ENCODE assay signal across 8 mouse cellular contexts in genomic region chr9:108450292-108451169, GRCm38 (mm10). TPM values are rescaled to one million over a fixed set of nuclear protein-coding genes. Genes with fewer than 3 reads are reported as not detected.
DNase-seq lines count a peak whose midpoint lies in the region; ATAC-seq and TF ChIP-seq lines count a peak whose summit lies in the region.

No protein-coding gene starts in this region.

- H3K9ac ChIP-seq in heart, embryonic 12.5 days: peak overlapping the region; percentile 84
- peak overlapping the region; percentile 79 for H3K9ac ChIP-seq in stomach, embryonic 16.5 days (ENCODE audit: low read length)

- no peaks in the 10 kb centered on the region for H3K9me3 ChIP-seq in heart, embryonic 12.5 days (replicated peaks)
- no peaks in the 10 kb centered on the region for H3K9me3 ChIP-seq in midbrain, embryonic 10.5 days (replicated peaks)
- H3K9me3 ChIP-seq in stomach, embryonic 16.5 days (replicated peaks; ENCODE audit: control insufficient read depth, low read length): no peaks in the 10 kb centered on the region

- peaks cover 19% of the 10 kb centered on the region for H3K36me3 ChIP-seq in heart, embryonic 12.5 days
- peaks cover 17% of the 10 kb centered on the region for H3K36me3 ChIP-seq in midbrain, embryonic 10.5 days
- H3K36me3 ChIP-seq in stomach, embryonic 16.5 days (ENCODE audit: control insufficient read depth, insufficient read depth, low read length): no peaks in the 10 kb centered on the region

- peak; percentile 75 for ATAC-seq in heart, embryonic 12.5 days (ENCODE audit: insufficient number of reproducible peaks, low FRiP score)
- ATAC-seq in stomach, embryonic 16.5 days (ENCODE audit: insufficient read depth, low FRiP score): peak; percentile 34

- H3K27me3 ChIP-seq in heart, embryonic 12.5 days (replicated peaks): no peaks in the 10 kb centered on the region
- H3K27me3 ChIP-seq in midbrain, embryonic 10.5 days (ENCODE audit: low read depth, poor library complexity, severe bottlenecking): peaks cover 10% of the 10 kb centered on the region
- no peaks in the 10 kb centered on the region for H3K27me3 ChIP-seq in stomach, embryonic 16.5 days (ENCODE audit: control insufficient read depth, insufficient read depth, low read length)

- intact Hi-C loops in left cerebral cortex, adult 2 months (cut with DNase I): no loop called here

- peak; percentile 63 for DNase-seq in adrenal gland, postnatal 14 days
- no peak for DNase-seq in adrenal gland, postnatal 4 days (ENCODE audit: low spot score in 2 of 2)
- DNase-seq in brain, adult 2 months (ENCODE audit: low read depth, low spot score): peak; percentile 65
- DNase-seq in left cerebral cortex, adult 2 months (ENCODE audit: extremely low spot score in 1 of 2, low spot score in 2 of 2): peak in 1 of 2 experiments; percentile 68
- peak; percentile 19 for DNase-seq in midbrain, embryonic 10.5 days (ENCODE audit: low spot score)
- no peak for DNase-seq in spleen, postnatal 4 days (ENCODE audit: low spot score in 2 of 2)

- H3K4me2 ChIP-seq in heart, embryonic 12.5 days: peak overlapping the region; percentile 84
- peak overlapping the region; percentile 91 for H3K4me2 ChIP-seq in stomach, embryonic 16.5 days (ENCODE audit: low read depth, low read length)

- H3K4me1 ChIP-seq in heart, embryonic 12.5 days (replicated peaks): peaks cover 56% of the 10 kb centered on the region
- H3K4me1 ChIP-seq in midbrain, embryonic 10.5 days: peaks cover 54% of the 10 kb centered on the region
- H3K4me1 ChIP-seq in stomach, embryonic 16.5 days (ENCODE audit: control insufficient read depth, insufficient read depth, low read length): peaks cover 31% of the 10 kb centered on the region

- H3K4me3 ChIP-seq in heart, embryonic 12.5 days: peak overlapping the region; percentile 67
- peak overlapping the region; percentile 71 for H3K4me3 ChIP-seq in left cerebral cortex, adult 2 months
- peak overlapping the region; percentile 69 for H3K4me3 ChIP-seq in midbrain, embryonic 10.5 days
- H3K4me3 ChIP-seq in stomach, embryonic 16.5 days (replicated peaks; ENCODE audit: low read length): peak overlapping the region; percentile 67

- WGBS in heart, embryonic 12.5 days: 41% methylated on average over 21 of the region's 21 CpGs
- whole genome bisulfite sequencing in midbrain, embryonic 10.5 days: 65% methylated on average over 21 of the region's 21 CpGs
- 54% methylated on average over 21 of the region's 21 CpGs for WGBS in stomach, embryonic 16.5 days

- no peak for TF ChIP-seq CTCF in left cerebral cortex, adult 2 months (IDR thresholded peaks at IDR 0.05)

- peak overlapping the region; percentile 97 for H3K27ac ChIP-seq in heart, embryonic 12.5 days (ENCODE audit: poor library complexity, severe bottlenecking)
- H3K27ac ChIP-seq in left cerebral cortex, adult 2 months: peak overlapping the region; percentile 67
- H3K27ac ChIP-seq in midbrain, embryonic 10.5 days (replicated peaks): peak overlapping the region; percentile 92
- peak overlapping the region; percentile 65 for H3K27ac ChIP-seq in stomach, embryonic 16.5 days (ENCODE audit: low read length)

RNA-seq across cellular contexts. Expression of gene Ccdc71, which starts 9.8 kb away (rescaled TPM):
- 35.1 and 36.4 TPM in 2 replicates for total RNA-seq in adrenal gland, postnatal 14 days (2021)
- 10 to 100 TPM; 47.1 to 59.1 TPM for total RNA-seq in adrenal gland, postnatal 4 days (2021)
- polyA plus RNA-seq in heart, embryonic 12.5 days (2016; fragmentation: Nextera tagmentation; extraction: Ambion mirVana): 39.1 and 39.2 TPM in 2 replicates
- total RNA-seq in left cerebral cortex, adult 2 months (2021): 10 to 100 TPM; 31.3 to 44.6 TPM
- 58.2 and 59.4 TPM in 2 replicates for polyA plus RNA-seq in midbrain, embryonic 10.5 days (2016; fragmentation: Nextera tagmentation; extraction: Ambion mirVana)
- 51.6 and 55.7 TPM in 2 replicates for polyA plus RNA-seq in stomach, embryonic 16.5 days (2015; fragmentation: Nextera tagmentation; extraction: Ambion mirVana)

RNA-seq across cellular contexts. Expression of gene Klhdc8b, which starts 10.8 kb away (rescaled TPM):
- 29.7 and 30.9 TPM in 2 replicates for total RNA-seq in adrenal gland, postnatal 14 days (2021)
- 10 to 100 TPM; 55.1 to 58.2 TPM for total RNA-seq in adrenal gland, postnatal 4 days (2021)
- polyA plus RNA-seq in heart, embryonic 12.5 days (2016; fragmentation: Nextera tagmentation; extraction: Ambion mirVana): 96.5 and 99.1 TPM in 2 replicates
- 10 to 100 TPM; 30.7 to 32.8 TPM for total RNA-seq in left cerebral cortex, adult 2 months (2021)
- 43.1 and 52.1 TPM in 2 replicates for polyA plus RNA-seq in midbrain, embryonic 10.5 days (2016; fragmentation: Nextera tagmentation; extraction: Ambion mirVana)
- 63.4 and 67.5 TPM in 2 replicates for polyA plus RNA-seq in stomach, embryonic 16.5 days (2015; fragmentation: Nextera tagmentation; extraction: Ambion mirVana)

RNA-seq across cellular contexts. Expression of gene BC048562, which starts 14.2 kb away (rescaled TPM):
- not detected in 2 replicates for total RNA-seq in adrenal gland, postnatal 14 days (2021)
- not detected for total RNA-seq in adrenal gland, postnatal 4 days (2021)
- not detected in 2 replicates for polyA plus RNA-seq in heart, embryonic 12.5 days (2016; fragmentation: Nextera tagmentation; extraction: Ambion mirVana)
- total RNA-seq in left cerebral cortex, adult 2 months (2021): not detected
- not detected in 2 replicates for polyA plus RNA-seq in midbrain, embryonic 10.5 days (2016; fragmentation: Nextera tagmentation; extraction: Ambion mirVana)
- polyA plus RNA-seq in stomach, embryonic 16.5 days (2015; fragmentation: Nextera tagmentation; extraction: Ambion mirVana): not detected in 2 replicates

RNA-seq across cellular contexts. Expression of gene Ccdc36, which starts 22.2 kb away (rescaled TPM):
- not detected in 2 replicates for total RNA-seq in adrenal gland, postnatal 14 days (2021)
- under 1 TPM; 0.25 to 0.28 TPM for total RNA-seq in adrenal gland, postnatal 4 days (2021)
- polyA plus RNA-seq in heart, embryonic 12.5 days (2016; fragmentation: Nextera tagmentation; extraction: Ambion mirVana): 1.0 and 1.5 TPM in 2 replicates
- total RNA-seq in left cerebral cortex, adult 2 months (2021): under 1 TPM; 0.26 to 0.29 TPM
- 0.81 and 1.1 TPM in 2 replicates for polyA plus RNA-seq in midbrain, embryonic 10.5 days (2016; fragmentation: Nextera tagmentation; extraction: Ambion mirVana)
- polyA plus RNA-seq in stomach, embryonic 16.5 days (2015; fragmentation: Nextera tagmentation; extraction: Ambion mirVana): 1.3 and 1.9 TPM in 2 replicates

RNA-seq across cellular contexts. Expression of gene Lamb2, which starts 29.0 kb away (rescaled TPM):
- total RNA-seq in adrenal gland, postnatal 14 days (2021): 121 and 124 TPM in 2 replicates
- 100 to 1,000 TPM; 136 to 153 TPM for total RNA-seq in adrenal gland, postnatal 4 days (2021)
- 67.2 and 68.6 TPM in 2 replicates for polyA plus RNA-seq in heart, embryonic 12.5 days (2016; fragmentation: Nextera tagmentation; extraction: Ambion mirVana)
- total RNA-seq in left cerebral cortex, adult 2 months (2021): 10 to 100 TPM; 28.2 to 29.4 TPM
- polyA plus RNA-seq in midbrain, embryonic 10.5 days (2016; fragmentation: Nextera tagmentation; extraction: Ambion mirVana): 42.7 and 46.2 TPM in 2 replicates
- polyA plus RNA-seq in stomach, embryonic 16.5 days (2015; fragmentation: Nextera tagmentation; extraction: Ambion mirVana): 61.4 and 68.7 TPM in 2 replicates

Comparison
In these comparisons a context has a peak if more than half of its experiments do, and no peak if none do; other contexts are left out.
1. DNase-seq: peak in adrenal gland, postnatal 14 days (single experiment), brain, adult 2 months (single experiment) and midbrain, embryonic 10.5 days (single experiment); none in adrenal gland, postnatal 4 days (0 of 2) and spleen, postnatal 4 days (0 of 2).
2. Peak in every context shown above with its lines, with median percentiles within 50 percentile points of each other: H3K27ac ChIP-seq and H3K4me3 ChIP-seq.